Mouse (Mus musculus) left cerebral cortex, adult 11 months (tissue): ENCODE measurements around the gene Zfp988.
"Not testable (repeated sequence)": the region's sequence is repeated elsewhere in the genome, so short reads cannot be mapped to it uniquely, and the experiment has no call there.

Experiments used
- DNase-seq: peaks from one replicate; pipeline ENCODE4 v3.0.0; 2022; ENCODE audit warnings: low spot score

Zfp988 gene

DNA sequence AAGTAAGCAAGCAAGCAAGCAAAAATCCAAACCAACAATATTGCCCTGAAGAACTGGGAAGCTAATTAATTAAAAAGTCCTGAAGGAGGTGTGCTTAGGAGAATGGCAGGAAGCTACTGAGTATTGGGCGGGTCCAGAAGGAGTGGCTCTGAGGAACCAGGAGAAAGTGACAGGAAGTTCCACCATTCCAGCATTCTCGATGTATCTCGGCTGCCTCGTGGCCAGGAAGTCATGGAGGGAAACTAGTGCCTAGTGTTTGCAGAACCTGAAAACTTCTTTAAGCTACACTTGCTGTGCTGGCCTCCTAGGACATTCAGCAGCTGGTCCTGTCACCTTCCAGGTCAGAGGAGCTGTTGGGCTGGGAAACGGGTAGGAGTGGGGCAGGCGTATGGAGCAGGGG lies at the start of gene Zfp988:
TSS of gene Zfp988 (plus strand) at position 239 of the 400 bp plus-strand sequence.
- DNase-seq, result not testable (repeated sequence)

DNA sequence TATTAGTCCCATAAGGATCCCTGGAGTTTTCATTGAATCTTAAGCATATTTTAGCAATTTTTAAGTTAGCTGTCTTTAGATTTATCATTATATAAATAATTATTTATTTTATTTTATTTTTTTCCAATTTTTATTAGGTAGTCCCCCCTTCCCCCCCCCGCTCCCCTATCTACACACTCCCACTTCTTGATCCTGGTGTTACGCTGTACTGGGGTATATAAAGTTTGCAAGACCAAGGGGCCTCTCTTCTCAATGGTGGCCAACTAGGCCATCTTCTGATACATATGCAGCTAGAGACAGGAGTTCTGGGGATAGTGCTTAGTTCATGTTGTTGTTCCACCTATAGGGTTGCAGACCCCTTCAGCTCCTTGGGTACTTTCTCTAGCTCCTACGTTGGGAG lies 42.8 kb upstream of the Zfp988 start:
- DNase-seq, result not testable (repeated sequence)

DNA sequence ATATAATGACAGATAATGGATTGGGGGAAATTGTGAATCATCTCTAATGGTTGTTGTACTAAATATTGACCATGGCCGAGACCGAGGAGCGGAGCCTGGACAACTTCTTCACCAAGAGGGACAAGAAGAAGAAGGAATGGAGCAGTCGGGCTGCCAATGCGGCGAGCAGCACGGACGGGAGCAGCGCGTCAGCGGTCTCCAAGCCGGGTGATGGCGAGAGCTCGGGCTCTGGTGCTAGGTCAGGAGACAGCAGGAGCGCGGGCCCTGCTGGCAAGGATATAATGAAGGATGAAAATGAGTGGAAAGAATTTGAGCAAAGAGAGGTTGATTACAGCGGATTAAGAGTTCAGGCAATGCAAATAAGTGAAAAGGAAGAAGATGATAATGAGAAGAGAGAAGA lies 38.2 kb upstream of the Zfp988 start:
- DNase-seq, result not testable (repeated sequence)

DNA sequence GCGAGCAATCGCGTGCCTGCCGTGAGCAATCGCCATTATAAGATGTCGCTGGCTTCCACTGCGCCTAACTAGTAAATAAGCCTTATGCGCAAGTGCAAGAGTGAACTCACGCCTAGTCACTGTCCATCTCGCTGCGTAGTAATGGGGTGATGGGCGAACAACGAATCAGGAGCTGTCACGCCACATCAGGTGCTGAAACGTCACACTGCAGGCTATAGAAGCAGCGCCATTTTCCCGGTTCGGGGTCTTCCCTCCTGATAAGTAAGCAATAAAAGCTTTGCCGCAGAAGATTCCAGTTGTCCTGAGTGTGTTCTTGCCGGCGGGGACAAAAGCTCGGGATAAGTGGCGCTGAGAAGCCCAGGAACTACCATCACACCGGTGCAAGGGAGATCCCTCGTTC lies 36.7 kb upstream of the Zfp988 start:
- not testable (repeated sequence) for DNase-seq

DNA sequence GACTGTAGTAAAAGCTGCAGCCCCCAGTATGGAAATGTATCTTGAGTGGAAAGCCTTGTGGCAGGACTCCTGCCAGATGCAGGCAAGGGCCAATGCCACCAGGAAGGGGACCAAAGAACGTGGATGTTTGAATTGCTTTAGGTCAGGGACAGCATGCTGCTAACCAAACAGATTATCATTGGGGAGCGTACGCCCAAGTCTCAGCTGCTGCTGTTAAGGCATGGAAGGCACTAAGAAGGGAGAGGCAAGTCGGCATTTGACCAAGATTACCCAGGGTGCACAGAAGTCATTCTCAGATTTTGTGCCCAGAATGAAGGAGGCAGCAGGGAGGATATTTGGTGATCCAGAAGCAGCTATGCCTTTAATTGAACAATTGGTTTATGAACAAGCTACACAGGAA lies 35.4 kb upstream of the Zfp988 start:
- DNase-seq, result not testable (repeated sequence)

DNA sequence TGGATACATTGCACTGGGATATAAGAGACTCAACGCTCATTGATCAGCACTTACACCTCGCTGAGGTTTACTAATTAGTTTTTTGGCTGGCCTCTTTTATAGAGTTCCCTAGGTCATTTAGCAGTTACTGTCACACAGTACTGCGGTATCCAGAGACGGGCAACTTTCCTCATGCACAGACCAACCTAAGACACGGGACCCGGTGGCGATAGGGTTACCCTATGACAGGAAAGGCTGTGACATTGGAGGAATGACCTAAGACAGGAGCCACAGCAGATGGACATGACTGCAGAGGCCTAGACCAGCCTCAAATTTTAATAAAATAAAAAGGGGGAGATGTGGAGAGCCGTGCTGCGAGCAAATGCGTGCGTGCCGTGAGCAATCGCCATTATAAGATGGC lies 33.9 kb upstream of the Zfp988 start:
- not testable (repeated sequence) for DNase-seq

DNA sequence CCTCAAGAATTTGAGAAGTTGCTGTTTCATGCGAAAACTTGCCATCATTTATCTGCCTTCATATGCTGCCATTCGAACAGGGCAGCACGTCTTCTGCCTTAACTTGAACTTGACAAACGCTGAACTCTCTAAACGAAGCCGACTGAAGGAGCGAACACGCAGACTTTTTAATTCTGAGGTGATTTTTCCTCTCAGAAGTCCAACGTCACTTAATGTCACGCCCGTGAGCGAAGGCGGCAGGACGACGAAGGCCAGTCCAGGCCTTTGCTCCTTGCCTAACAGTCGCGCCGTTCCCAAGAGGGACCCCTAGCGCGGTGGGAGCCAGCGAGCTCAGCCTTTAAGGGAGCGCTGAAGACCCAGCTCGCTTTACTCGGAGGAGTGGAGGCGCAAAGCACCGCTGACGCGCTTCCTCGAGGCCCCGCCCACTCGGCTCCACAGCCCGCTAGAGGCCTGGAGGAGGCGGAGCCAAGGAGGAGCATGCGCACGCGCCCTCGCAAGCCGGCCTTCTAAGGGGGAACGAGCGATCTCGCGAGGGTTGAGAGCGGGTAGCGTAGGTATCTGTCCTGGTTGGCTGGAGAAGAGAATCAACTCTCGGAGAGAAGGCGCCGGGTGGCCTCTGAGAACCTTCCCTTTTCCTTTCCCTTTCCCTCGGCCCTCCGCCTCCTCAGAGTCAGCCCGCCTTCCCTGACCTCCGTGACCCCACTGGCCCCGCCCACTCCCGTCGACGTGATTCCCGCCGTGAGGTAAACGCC lies 30.3 kb upstream of the Zfp988 start:
- DNase-seq, result not testable (repeated sequence)

DNA sequence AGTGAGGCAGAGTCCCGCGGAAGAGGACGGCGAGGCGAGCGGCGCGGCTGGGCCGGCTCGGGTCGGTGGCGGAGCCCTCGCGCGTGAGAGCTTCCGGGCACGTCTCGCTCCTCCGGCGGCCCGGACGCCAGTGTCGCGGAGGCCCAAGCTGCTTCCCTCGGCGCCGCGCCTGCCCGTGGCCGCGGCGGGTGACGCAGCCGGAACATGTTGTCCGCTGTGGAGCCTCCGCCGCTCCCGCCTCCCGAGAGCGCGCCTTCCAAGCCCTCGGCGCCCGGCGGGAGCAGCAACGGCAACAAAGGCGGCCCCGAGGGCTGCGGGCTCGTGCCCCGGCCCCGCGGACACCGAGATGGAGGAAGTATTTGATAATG lies 29.7 kb upstream of the Zfp988 start:
- not testable (repeated sequence) for DNase-seq

DNA sequence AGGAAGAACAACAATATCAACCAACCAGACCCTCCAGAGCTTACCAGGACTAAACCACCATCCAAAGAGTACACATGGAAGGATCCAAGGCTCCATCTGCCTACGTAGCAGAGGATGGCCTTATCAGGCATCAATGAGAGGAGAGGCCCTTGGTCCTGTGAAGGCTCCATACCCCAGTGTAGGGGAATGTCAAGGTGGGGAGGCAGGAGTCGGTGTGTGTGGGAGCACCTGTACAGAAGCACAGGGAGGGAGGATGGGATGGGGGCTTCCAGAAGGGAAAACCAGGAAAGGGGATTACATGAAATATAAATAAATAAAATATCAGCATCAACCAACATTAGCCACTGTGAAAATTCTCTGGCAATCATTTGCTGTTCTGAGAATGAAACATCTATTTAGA lies 25.1 kb upstream of the Zfp988 start:
- DNase-seq, result not testable (repeated sequence)

DNA sequence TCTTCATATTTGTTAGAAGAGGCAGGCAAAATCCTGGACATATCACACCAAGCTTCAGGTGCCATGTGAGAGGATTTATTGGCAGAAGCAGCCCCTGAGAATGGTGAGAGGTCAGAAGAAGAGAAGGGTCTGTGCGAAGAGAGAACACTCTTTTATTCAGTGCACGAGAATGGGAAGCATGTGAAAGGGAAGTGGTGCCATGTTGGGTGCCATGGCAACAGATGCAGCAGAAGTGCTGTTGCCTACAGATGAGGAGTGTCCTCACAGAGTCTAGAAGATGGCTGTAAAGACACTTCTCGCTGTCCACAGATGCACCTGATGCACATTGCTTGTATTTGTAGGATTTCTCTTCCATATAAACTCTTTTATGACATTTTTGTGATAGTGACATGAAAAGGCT lies 6.9 kb upstream of the Zfp988 start:
- DNase-seq, result not testable (repeated sequence)

DNA sequence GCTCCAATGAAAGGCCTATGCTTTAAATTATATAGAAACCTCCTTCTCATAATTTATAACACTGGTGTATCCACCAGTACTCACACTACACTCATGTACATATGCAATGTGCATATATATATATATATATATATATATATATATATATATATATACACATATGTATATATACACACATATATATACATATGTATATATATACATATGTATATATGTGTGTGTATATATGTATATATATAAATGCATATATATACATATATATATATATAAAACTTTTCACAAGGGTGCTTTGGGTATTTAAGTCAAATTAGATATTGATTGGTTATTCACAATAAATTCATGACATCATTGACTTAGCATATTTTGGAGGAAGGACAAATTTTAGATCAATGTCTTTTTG lies 3.1 kb upstream of the Zfp988 start:
- DNase-seq, result not testable (repeated sequence)

DNA sequence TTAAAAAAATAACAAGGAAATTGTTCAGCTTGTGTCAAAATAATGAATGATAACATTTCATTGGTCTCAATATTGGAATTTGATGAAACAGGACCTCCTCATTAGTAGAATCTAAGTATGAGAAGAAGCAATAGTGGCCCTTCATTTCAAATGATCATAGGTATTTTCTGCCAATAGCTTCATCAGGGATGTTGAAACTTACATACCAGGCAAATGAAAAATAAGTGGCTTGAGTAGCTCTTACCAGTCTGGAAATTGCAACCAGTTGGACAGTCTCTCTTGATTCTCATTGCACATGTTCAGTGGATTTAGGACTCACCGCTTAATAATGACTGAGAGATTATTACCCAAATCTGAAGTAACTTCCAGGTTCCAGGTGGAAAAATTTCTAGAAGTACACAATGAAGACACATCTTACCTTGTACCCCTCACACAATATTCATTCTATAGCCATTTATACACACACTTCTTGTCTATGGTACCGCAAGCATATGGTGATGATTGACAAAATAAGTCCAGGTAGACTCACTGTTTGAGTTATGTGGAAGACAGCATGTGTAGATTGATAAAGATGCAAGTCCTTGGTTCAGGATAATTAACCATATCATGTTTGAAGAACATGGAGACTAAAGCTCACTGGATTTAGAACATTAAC lies 29.7 kb downstream of the Zfp988 start:
- not testable (repeated sequence) for DNase-seq

DNA sequence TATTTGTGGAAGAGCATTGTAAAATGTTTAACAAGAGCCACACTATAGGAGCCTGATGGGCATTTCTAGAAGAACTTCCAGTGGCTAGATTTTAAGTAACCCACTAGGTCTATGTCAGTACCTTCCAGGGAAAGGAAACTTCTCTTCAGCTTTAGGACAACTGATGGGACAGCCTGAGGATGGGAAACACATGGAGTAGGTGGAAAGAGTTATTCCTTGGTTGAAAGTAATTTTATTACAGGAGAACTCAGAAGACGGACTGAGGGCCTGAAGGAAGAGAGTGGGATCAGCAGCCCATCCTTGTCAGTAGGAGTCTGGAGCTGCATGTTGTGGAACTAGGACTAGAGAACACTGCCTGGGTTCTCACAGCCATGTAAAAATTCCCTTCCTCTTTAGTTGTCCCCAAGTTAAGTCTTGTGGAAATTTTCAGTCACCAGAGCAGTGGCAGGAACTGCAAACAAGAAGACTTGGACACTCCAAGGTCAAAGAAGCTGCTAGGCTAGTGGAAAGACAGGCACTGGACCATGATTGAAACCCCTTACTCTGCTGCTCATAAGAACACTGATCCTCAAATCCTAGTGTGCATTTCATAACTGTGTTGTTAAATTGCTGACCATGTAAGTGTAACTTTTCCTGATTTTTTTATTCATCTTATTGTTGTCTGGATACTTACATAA lies 30.4 kb downstream of the Zfp988 start:
- DNase-seq, result not testable (repeated sequence)

DNA sequence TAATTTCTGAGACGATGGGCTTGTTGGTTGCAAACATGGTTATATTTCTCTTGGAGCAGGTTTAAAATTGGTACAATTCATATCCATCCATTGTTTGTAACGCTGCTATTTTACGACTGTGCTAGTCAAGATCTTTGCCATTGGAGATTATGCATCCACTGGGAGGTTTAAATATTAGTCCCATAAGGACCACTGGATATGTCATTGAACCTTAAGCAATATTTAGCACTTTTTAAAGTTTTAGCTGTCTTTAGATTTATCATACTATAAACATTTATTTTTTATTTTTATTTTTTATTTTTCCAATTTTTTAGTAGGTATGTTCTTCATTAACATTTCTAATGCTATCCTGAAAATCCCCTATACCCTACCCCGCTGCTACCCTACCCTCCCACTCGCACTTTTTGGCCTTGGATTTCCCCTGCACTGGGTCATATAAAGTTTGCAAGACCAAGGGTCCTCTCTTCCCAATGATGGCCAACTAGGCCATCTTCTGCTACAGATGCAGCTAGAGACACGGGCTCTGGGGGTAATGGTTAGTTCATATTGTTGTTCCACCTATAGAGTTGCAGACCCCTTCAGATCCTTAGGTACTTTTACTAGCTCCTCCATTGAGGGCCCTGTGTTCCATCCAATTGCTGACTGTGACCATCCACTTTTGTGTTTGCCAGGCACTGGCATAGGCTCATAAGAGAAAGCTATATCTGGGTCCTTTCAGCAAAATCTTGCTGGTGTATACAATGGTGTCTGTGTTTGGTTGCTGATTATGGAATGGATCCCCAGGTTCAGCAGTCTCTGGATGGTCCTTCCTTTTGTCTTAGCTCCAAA lies 31.1 kb downstream of the Zfp988 start:
- DNase-seq, result not testable (repeated sequence)

DNA sequence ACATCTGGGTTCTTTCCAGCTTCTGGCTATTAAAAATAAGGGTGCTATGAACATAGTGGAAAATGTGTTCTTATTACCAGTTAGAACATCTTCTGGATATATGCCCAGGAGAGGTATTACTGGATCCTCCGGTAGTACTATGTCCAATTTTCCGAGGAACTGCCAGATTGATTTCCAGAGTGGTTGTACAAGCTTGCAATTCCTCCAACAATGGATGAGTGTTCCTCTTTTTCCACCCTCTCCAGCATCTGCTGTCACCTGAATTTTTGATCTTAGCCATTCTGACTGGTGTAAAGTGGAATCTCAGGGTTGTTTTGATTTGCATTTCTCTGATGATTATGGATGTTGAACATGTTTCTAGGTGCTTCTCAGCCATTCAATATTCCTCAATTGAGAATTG lies 32.0 kb downstream of the Zfp988 start:
- not testable (repeated sequence) for DNase-seq

DNA sequence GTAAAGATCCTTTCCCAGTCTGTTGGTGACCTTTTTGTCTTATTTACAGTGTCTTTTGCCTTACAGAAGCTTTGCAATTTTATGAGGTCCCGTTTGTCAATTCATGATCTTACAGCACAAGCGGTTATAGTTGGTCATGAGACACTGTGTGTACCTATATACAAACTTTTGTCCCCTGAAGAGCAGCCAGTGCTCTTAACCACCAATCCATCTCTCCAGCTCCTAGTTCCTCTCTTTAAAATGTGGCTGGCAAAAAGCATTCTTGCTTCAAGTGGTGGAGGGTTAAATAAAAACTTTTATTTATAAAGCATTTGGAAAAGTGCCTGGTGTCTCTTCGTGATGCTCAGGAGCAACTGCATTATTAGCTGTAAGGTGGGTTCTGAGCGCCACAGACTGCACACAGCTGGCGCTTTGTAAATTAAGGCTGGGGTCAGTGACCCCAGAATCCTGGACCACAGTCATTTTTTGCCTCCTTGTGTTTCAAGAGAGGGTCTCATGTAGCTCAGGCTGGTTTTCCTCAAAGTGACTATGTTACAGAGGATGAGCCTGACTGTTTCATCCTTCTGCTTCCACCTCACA lies 32.6 kb downstream of the Zfp988 start:
- no peak for DNase-seq

DNA sequence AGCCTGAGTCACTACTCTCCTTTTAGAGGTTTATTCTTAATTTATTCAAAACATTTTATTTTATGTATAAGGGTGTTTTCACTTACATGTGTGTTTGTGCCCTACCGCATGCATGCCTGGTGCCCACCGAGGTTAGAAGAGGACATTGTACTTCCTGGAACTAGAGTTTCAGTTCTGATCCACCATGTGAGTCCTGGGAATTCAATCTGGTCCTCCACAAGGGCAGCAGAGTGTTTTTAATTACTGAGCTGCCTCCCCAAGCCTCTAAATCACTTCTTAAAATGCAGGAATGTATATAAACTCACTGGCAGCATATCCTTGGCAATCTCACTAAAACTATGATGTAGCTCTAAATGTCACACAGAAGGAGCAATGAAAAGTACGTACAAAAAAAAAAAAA lies 33.2 kb downstream of the Zfp988 start:
- not testable (repeated sequence) for DNase-seq

DNA sequence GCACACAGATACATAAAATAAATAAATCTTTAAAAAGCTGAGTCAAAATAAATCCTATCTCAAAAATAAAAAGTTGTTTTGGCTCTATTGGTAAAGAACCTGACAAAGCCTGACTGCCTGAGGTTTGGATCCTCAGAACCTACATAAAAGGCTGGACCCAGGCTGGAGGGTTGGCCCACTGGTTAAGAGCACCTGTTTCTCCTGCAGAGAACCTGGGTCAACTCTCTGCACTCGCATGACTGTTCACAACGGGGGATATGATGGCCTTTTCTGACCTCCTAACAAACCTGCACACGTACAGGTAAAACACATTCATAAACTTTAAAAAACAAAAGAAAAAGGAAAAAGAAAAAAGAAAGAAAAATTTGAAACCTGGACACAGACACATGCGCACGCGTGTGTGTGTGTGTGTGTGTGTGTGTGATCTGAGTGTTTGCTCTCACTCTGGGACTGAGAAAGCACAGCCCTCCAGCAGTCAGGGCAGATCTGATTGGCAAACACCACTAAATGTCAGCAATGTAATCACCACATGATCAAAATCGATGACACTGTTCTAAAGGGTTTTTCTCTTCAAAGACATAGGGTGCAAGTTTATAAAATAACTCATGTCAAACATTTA lies 34.2 kb downstream of the Zfp988 start:
- DNase-seq, result not testable (repeated sequence)

DNA sequence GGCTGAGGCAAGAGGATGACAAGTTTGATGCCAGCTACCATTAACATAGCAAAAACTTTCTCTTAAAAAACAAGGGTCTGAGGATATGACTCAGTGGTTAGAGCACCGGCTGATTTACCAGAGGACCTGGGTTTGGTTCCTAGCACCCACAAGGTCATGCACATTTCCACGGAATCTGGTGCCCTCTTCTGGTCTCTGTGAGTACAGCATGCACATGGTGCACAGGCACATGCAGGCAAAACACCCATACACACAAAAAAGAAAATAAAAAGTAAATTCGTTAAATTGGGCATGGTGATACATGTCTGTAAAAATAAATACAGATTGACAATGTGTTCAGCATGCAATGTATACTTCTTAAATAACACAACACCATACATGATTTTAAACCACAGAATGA lies 34.8 kb downstream of the Zfp988 start:
- not testable (repeated sequence) for DNase-seq

DNA sequence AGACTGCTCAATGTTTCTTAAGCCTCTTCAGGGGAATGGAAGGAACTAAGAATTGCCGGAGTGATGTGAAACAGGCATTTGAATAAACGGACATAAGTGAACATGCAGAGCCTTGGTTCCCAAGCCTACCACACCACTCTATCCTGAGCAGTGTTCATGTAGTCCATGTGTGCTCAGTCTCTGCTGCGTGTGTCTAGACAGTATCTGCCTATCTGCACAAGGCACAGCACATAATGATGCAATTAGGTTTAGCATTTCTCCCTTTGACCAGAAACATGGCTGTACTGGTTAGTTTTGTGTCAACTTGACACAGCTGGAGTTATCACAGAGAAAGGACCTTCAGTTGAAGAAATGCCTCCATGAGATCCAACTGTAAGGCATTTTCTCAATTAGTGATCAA lies 35.4 kb downstream of the Zfp988 start:
- not testable (repeated sequence) for DNase-seq
